Mouse (Mus musculus): ENCODE measurements around the gene Ppfibp1.

Gene Ppfibp1

DNA sequence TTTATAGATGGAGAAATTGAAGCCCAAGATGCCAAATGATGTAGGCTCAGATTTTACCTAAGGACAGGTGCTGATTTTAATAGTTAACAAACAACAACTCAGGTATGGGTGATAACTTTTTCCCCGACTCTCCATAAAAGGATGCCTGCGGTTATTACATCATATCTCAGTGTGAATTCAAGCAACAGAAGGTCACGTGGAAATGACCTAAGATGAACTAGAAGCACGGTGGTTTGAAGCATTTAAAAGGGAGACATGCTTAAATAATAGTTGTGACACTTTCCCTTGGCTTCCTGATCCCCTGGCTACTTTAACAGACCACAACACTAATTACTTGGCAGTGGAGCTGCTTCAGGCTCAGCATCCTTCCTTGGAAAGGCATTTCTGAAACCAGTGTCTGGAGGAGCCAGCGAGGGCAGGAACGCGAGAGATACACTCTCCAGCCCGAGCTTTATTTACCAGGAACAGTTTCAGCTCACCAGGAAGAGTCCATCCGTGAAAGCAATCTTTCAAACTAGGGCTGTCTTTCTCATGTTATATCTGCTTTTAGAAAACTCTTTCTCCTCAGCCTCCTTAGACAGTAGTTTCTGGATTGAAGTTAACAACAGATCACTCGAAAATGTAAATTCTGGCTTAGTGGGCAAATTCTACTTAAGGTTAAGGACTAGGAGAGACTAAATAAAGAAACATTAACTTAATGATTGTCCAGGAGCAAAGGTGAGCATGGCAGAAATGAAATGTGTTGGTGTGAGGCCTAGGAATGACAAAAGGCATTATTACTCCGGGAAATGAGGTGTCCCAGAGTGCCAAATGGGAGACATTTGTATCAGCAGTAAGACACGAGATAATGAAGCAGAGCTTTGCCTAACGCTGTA lies 6.2 kb upstream of the Ppfibp1 start:
- no peak for DNase-seq (ENCODE audit: low read depth, low spot score)

DNA sequence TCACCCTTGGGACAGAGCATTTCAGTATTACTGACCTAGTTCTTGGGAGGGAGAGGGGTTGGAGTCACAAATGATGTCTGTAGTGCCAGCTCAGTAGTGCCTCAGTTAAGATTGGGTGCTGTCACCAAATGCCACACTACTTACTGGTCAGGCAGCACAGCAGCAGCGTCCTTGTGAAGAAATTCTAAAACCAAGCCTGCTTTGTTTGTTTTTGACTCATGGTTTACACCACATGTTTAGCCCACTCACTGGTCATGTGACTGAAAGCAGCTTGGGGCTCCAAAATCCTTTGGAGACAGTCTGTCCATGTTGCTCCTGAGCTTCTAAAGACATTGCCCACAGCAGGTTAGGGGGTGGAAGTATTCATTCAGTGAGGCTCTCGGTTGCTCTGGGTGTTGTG lies 4.9 kb upstream of the Ppfibp1 start:
- no peak for DNase-seq (ENCODE audit: low read depth, low spot score)

DNA sequence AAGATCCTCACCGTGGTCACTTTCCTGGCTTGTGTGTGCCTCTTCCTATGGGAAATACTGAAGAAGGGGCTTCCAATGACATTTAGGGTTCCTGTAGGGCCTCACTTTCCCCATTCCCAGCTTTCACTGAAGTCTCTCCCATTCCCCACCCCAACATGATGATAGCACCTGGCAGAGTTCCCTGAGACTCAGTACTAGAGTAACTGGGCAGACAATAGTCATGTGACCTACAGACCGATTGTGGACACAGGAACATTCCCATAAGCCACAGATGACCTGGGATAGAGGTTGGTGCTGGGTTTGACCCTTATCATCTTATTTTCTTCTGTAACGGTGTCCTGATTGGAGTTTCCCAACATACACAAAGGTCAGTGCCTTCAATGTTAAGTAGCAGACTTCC lies 4.1 kb upstream of the Ppfibp1 start:
- DNase-seq (ENCODE audit: low read depth, low spot score): no peak

DNA sequence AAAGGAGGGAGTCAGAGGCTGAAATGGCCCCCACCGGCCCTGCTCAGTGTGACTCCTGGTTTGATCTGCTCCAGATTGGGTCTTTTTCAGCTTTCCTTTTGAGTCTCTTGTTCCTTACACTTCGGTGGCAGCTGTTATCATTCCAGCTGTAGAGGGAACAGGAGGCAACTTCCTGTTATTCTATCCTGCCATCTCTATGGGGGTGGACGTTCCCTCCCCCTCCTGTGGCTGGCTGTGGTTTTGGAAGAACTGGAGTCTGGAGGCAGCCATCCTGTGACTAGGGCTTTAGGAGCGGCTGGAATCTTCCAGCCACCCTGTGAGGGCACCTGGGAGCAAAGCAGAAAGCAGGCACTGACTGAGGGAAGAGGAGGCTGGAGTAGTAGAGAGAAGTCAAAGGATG lies 3.4 kb upstream of the Ppfibp1 start:
- no peak for DNase-seq (ENCODE audit: low read depth, low spot score)

DNA sequence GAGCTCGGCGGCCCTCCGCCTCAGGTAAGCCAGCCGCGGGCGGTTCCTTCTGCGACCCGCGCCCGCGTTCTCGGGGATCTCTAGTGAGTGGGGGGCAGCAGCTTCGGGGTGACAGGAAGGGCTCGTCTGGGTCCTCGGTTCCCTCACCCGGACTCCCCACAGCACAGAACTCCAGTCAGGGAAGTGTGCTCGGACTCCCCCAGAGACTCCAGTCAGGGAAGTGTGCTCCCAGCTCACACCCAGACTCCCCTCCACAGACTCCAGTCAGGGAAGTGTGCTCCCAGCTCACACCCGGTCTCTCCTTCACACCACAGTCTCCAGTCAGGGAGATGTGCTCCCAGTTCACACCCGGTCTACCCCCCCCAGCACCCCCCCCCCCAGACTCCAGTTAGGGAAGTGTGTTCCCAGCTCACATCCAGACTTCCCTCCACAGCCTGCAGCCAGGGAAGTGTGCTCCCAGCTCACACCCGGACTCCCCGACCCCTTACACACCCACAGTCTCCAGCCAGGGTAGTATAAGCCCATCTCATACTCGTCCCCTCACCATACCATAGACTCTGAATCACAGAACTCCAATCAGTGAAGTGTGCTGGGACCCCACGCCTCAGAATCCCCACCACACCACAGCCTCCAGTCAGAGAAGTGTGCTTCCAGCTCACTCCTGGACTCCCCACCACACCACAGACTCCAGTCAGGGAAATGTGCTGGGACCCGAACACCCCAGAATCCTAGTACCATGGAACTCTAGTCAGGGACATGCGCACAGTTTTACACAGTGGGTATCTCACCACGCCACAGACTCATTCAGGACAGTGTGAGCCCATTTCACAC lies 588 bp downstream of the Ppfibp1 start:
- DNase-seq (ENCODE audit: low read depth, low spot score): no peak

DNA sequence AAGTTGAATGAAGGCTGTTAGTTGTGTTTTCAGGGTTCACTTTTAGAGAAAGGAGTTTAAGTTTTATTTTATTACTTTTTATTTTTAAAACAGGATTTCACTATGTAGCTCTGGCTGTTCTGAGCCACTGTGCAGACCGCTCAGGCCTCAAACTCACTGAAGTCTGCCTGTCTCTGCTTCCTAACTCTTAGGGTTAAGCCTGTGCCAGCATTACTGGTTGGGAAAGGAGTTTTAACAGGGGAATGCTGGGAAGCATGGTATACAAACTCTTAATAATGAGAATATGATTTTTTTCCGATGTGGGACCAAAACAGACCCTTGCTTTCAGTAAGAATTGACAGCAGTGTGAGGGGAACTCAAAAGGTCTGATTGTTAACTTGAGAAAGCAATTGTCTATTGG lies 1.9 kb downstream of the Ppfibp1 start:
- DNase-seq (ENCODE audit: low read depth, low spot score): no peak

DNA sequence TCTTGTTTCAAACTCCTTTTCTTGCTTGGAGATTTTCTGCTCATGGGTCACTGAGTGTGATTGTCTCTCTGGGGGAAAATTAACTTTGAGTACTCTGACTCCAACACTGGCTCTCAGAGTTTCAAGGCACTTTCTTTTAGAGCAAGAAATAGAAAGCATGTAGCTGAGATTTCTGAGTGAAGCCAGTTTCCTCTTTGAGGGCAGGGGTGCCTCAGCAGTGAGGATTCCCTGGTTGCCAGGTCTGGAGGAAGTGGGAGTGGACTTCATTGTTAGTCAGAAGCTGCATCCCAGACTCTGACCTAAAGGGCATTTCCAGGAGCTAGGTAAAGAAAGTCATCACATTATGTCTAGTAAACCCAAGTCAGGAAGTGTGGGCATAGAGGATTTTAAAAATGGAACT lies 2.3 kb downstream of the Ppfibp1 start:
- DNase-seq (ENCODE audit: low read depth, low spot score): no peak

DNA sequence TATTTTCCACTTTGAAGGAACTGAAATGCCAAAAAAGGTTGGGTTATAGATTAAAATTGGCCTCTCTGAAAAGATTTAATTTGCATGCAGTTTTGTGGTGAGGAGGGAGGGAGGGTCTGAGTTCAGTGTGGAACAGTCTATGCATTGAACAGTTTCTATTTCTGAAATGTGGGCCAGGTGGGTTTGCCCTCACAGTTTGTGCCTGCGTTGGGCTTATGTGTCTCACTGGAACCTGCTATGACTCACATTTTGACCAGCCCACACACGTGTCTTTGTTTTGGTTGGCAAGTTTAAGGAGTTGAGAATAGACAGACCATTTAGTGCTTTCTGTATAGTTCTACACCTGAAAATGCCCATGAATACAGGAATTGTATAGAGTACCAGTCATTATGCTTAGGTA lies 5.6 kb downstream of the Ppfibp1 start:
- no peak for DNase-seq (ENCODE audit: low read depth, low spot score)

DNA sequence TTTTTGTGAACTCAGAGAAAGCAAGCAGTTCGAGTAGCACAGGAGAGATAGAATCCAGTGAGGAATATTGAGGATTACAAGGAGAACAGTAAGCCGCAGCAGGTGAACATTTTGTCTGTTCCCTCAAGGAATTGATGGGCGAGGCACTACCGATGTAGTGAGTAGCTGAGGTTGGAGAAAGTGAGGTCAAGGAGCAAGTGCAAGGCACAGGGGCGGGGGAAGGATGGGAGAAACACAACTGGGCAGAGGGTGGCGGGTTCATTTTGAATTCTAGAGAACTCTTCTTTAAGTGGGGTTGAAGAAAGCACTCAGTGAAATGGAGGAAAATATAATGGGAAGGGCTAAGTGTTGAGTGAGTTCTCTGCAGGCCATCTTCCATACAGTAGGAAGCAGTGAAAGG lies 10.4 kb downstream of the Ppfibp1 start:
- no peak for DNase-seq (ENCODE audit: low read depth, low spot score)

DNA sequence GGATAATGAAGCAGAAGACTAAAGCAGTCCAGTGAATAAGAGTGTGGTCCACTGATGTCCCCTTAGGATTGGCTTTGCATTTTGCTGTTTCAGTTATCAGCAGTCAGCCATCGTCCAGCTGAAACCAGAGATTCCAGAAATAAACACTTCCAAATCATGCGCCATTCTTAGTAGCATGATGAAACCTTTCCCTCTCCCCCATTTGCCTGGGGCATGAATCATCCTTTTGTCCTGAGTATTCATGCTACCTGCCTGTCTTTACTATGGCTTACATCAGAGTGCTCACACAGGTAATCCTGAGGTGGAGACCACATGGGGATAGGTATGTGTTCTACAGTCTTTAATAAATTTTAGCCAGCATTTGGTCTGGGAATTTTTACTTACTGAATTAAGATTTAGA lies 11.4 kb downstream of the Ppfibp1 start:
- DNase-seq (ENCODE audit: low read depth, low spot score): no peak

DNA sequence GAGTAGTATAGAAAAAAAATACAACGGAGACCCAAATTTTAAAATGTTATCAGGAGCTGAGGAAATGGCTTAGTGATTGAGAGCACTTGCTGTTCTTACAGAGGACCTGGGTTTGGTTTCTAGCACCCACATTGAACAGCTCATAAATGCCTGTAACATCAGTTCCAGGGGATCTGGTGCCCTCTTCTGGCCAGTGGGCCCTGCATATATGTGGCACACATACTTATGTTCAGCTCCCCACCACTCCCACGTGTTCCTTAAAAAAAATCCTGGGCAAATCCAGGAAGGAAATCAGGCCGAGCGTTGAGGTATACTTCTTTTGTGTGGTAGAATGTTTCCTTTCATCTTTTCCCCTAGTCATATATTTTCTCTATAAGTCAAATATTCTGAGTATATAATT lies 13.6 kb downstream of the Ppfibp1 start:
- DNase-seq (ENCODE audit: low read depth, low spot score): no peak

DNA sequence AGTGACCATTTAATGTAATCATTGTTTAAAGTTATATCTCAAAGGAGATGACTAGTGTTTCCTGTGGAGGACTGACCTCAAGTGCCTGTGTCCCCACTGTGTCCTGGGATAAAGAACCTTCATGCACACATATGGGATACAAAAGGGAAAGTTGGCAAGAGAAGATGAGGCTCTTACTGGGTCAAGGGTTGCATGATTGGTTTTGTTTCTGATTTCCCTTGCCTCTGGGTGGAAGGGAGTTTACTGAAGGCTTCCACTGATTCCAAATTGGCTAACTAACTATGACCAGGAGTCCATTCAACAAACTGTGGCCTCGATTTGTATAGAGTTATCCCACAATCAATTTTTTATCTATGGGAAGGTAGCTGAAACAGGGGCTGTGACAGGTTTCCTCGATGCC lies 15.3 kb downstream of the Ppfibp1 start:
- no peak for DNase-seq (ENCODE audit: low read depth, low spot score)

DNA sequence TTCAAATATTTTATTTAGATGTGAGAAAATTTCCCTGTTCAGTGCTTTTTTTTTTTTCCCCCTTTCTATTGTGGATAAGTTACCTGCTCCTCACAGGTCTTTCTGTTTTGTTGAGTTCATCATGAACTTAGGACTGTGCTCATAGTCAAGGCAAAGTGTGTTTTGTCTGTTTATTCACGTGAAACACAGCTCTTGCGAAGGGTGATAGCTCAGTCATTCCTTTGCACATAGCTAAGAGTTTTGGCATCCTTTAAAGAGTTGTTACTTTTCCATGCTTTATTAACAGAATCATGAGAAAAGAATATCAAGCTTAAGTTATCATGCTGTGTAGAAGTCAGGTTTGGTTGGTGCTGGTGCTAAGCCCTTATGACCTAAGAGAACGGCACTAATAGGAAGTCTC lies 16.4 kb downstream of the Ppfibp1 start:
- DNase-seq (ENCODE audit: low read depth, low spot score): no peak

DNA sequence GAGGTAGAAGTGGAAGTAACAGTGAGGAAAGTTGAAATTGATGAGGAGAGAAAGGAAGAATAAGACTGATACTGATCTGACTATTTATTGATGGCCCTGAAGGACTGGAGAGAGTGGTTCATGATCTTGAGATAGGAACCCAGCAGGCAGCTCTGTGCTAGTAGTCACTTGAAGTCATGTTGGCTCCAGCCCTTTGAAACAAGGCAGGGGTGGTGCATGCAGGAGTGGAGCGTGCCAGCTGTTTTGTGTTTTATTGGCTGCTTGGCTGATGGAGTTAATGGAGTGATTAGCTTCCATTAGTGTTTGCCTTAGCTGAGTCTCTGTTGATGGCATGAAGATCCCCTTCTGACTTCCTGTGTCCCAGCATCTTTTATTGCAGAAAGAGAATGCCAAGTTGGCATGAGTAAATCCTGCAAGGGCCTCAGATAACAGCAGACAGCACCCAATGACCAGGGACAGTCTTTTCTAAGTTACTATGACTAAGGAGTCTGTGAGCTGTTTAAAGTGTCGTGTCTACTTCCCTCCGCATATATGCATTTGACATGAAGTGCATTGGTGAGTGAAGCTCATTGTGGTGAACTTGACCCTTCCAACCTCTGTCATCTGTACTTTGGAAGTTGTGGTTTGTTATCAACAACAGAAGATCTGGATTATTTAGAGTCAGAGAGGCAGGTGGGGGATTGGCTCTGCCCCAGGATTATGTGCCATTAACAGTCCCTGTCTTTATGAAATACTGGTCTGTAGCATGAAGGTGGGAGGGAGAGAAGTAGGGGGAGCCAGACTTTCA lies 17.9 kb downstream of the Ppfibp1 start:
- DNase-seq (ENCODE audit: low read depth, low spot score): no peak

DNA sequence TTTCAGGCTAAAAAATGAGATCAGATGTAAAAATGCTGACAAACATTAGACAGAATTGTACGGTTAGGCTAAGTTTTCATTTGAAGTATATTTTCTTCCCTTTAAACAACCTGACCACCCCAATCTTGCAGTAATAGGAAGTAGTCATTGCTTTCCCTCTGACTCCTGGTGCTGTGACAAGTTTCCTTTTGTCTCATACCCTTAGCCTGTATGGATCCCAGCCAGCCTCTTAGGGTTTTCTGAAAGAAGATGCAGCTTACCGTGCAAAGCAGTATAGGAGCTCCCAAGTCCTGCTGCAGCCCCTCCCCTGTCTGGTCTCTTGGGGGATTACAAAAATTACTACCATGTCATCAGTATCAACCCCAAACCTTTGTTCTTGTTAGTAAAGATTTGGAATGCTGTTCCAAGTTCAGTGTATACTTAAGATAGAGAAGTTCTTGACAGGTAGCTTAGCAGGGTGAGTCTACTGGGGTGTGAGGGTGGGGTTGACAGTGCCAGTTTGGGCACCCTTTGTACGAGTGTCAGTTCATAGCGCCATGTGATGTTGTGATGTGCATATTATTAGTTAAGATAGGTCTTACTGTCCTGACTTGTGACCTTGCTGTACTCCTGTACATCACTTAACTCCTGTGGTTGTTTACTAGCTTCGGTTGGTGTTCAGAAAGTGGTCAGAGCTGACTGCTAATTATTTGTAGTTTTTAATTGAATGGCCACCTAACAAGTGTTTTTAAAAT lies 18.9 kb downstream of the Ppfibp1 start:
- DNase-seq (ENCODE audit: low read depth, low spot score): no peak

DNA sequence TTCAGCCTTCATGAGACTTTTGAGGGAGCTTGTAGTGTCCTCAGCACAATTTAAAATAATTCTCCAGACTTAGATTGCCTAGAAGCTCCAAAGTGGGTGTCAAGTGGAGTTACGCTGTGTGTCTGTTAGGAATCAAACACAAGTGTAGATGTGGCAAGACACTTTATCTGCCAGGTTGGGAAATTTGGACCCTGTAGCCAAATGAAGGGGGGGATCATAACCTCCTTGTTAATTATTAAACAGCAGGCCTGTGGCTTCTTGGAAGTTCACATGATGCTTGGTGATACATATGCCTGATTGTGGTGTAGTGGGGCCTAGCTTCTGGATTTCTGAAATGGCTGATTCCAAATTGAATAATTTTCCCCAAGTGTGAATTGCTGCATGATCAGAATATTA lies 19.5 kb downstream of the Ppfibp1 start:
- DNase-seq (ENCODE audit: low read depth, low spot score): no peak

DNA sequence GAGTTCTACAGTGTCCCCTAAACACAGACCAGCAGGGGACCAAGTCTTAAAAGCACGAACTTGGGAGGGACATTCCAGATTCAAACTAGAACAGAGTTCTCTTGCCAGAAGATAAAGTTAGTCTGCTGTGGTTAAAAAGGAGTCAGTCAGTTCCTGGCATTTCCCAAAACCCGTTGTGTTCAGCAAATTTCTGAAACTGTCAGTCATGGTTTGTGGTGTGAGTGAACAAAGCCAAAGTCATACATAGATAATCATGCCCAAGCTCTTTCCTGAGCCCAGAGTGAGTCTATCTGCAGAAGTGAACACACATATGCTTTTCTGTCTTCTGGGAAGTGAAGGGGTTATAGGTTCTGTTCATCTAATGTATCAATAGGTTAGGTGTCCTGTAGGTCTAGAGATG lies 20.5 kb downstream of the Ppfibp1 start:
- DNase-seq (ENCODE audit: low read depth, low spot score): no peak

DNA sequence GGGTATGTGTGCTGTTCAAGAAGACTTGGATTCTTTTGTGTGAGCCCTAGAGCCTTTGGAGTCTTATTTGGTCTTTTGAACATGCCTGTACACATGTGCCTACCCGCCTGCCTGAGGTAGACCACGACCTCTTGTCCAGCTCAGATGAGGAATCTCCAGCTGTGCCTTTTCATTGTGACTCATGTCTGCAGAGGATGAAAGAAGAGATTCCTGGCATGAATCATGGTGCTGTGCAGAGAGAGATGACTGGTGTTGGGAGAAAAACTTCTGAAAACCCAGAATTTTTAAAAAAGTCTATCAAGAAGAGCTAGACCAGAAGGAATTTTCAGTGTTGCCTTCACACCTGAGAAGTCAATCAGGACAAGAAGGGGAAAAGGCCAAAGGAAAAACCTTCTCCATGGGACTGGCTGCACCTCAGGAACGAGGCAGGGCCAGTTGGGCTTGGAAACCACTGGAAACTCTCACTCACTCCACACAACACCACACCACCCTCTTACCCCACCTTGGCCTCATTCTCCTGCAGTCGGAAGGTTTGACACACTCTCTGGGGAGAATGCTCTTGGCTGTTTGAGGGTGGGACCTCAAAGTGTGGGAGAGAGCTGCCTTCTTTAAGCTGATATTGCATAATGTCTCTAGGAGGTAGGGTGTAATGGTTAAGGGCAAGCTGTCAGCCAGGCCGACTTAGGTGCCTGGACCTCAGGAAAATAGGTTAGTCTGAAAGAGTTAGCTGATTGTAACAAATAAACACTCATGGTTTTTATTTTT lies 21.6 kb downstream of the Ppfibp1 start:
- no peak for DNase-seq (ENCODE audit: low read depth, low spot score)

DNA sequence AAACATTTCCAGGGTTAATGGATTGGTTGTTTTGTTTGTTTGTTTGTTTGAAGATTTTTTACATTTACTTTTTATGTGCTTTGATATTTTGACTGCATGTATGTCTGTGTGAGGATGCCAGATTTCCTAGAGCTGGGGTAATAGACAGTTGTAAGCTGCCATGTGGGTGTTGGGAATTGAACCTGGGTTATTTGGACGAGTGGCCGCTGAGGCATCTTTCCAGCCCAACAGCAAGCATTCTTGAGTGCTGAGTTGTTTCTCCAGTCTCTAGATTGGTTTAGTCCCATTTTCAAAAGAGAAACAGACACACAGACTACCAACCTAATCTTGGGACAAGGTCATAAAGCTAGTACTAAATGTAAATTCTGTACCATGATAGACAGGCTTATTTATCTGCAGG lies 22.5 kb downstream of the Ppfibp1 start:
- DNase-seq (ENCODE audit: low read depth, low spot score): no peak

DNA sequence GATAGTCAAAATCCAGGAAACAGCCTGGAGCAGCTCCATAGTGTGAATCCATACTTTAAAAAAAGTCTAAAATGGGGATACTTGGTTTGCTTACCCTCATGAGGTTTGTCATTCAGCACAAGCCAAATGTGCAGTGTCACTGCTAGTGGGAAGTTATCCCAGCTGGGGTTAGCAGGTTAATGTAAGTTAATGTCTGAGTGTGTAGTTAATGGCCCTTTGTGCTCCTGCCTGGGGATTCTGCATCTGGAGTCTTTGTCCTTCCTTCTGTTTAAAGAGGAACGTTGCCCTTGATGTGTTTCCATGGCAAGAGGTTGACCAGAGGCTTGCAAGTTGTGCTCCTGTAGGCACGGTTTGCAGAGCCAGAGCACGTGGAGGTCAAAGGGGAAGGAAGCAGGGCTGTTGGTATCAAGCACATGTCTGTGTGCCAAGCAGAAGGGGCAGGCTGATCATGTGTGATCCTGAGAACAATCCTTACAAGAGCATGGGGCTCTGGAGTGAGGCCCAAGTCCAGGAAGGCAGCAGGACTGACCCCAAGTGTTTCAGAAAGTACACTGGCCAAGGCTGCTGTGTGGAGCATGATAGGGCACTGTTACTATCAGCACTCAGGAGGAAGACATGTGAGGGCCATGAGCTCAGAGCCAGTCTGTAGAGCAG lies 24.7 kb downstream of the Ppfibp1 start:
- DNase-seq (ENCODE audit: low read depth, low spot score): no peak
